Mouse (Mus musculus): ENCODE measurements around the gene Ubald2. TPM values are rescaled to one million over a fixed set of nuclear protein-coding genes. Genes with fewer than 3 reads are reported as not detected.

The Ubald2 gene
- polyA plus RNA-seq, 1 experiment: 76.4 TPM

- Histone ChIP-seq H3K27me3 (ENCODE audit: control insufficient read depth, insufficient read depth, low read length) (no peaks in the 10 kb centered on the region), H3K4me3 (ENCODE audit: control insufficient read depth, low read depth, low read length) (no peak overlapping the region), H3K27ac (ENCODE audit: control insufficient read depth, insufficient read depth, low read depth, low read length) (no peak overlapping the region), H3K4me1 (ENCODE audit: control insufficient read depth, insufficient read depth, low read length) (peaks cover 10% of the 10 kb centered on the region), H3K36me3 (ENCODE audit: control insufficient read depth, insufficient read depth, low read length) (no peaks in the 10 kb centered on the region)
- TF ChIP-seq CTCF (IDR thresholded peaks at IDR 0.05; ENCODE audit: control insufficient read depth, insufficient read depth, insufficient replicate concordance, low read depth, low read length) (no peak), POLR2A (IDR thresholded peaks at IDR 0.05; ENCODE audit: control insufficient read depth, low read depth, low read length) (0 out of 2 replicates have a peak, but pooled peaks have one; percentile 12)
Observed at GRCm38 (mm10) chr11:116436725-116437331, 2.9 kb downstream of the Ubald2 start.

GRCm38 (mm10) chr11:116437541-116437940 is 3.6 kb downstream of the Ubald2 start:
- H3K27ac ChIP-seq (ENCODE audit: control insufficient read depth, insufficient read depth, low read depth, low read length): no peak overlapping the region
- peaks cover 10% of the 10 kb centered on the region for H3K4me1 ChIP-seq (ENCODE audit: control insufficient read depth, insufficient read depth, low read length)
- H3K27me3 ChIP-seq (ENCODE audit: control insufficient read depth, insufficient read depth, low read length): no peaks in the 10 kb centered on the region
- no peaks in the 10 kb centered on the region for H3K36me3 ChIP-seq (ENCODE audit: control insufficient read depth, insufficient read depth, low read length)
- TF ChIP-seq POLR2A (IDR thresholded peaks at IDR 0.05; ENCODE audit: control insufficient read depth, low read depth, low read length) (no peak), CTCF (IDR thresholded peaks at IDR 0.05; ENCODE audit: control insufficient read depth, insufficient read depth, insufficient replicate concordance, low read depth, low read length) (no peak)
- H3K4me3 ChIP-seq (ENCODE audit: control insufficient read depth, low read depth, low read length): no peak overlapping the region

GRCm38 (mm10) chr11:116439269-116440240 is 5.7 kb downstream of the Ubald2 start:
- no peaks in the 10 kb centered on the region for H3K36me3 ChIP-seq (ENCODE audit: control insufficient read depth, insufficient read depth, low read length)
- no peak overlapping the region for H3K4me3 ChIP-seq (ENCODE audit: control insufficient read depth, low read depth, low read length)
- H3K27me3 ChIP-seq (ENCODE audit: control insufficient read depth, insufficient read depth, low read length): no peaks in the 10 kb centered on the region
- peaks cover 6% of the 10 kb centered on the region for H3K4me1 ChIP-seq (ENCODE audit: control insufficient read depth, insufficient read depth, low read length)
- H3K27ac ChIP-seq (ENCODE audit: control insufficient read depth, insufficient read depth, low read depth, low read length): no peak overlapping the region
- TF ChIP-seq CTCF (IDR thresholded peaks at IDR 0.05; ENCODE audit: control insufficient read depth, insufficient read depth, insufficient replicate concordance, low read depth, low read length) (no peak), POLR2A (IDR thresholded peaks at IDR 0.05; ENCODE audit: control insufficient read depth, low read depth, low read length) (no peak)

GRCm38 (mm10) chr11:116440408-116441068 is 6.6 kb downstream of the Ubald2 start:
- Histone ChIP-seq H3K27ac (ENCODE audit: control insufficient read depth, insufficient read depth, low read depth, low read length) (no peak overlapping the region), H3K27me3 (ENCODE audit: control insufficient read depth, insufficient read depth, low read length) (no peaks in the 10 kb centered on the region), H3K4me3 (ENCODE audit: control insufficient read depth, low read depth, low read length) (no peak overlapping the region), H3K4me1 (ENCODE audit: control insufficient read depth, insufficient read depth, low read length) (no peaks in the 10 kb centered on the region; the same call in 1 of the 2 replicates), H3K36me3 (ENCODE audit: control insufficient read depth, insufficient read depth, low read length) (no peaks in the 10 kb centered on the region)
- TF ChIP-seq POLR2A (IDR thresholded peaks at IDR 0.05; ENCODE audit: control insufficient read depth, low read depth, low read length) (no peak), CTCF (IDR thresholded peaks at IDR 0.05; ENCODE audit: control insufficient read depth, insufficient read depth, insufficient replicate concordance, low read depth, low read length) (no peak)

- no peak for TF ChIP-seq POLR2A (IDR thresholded peaks at IDR 0.05; ENCODE audit: control insufficient read depth, low read depth, low read length)
- TF ChIP-seq CTCF (IDR thresholded peaks at IDR 0.05; ENCODE audit: control insufficient read depth, insufficient read depth, insufficient replicate concordance, low read depth, low read length): no peak
- peaks cover 3% of the 10 kb centered on the region for H3K4me1 ChIP-seq (ENCODE audit: control insufficient read depth, insufficient read depth, low read length)
- H3K4me3 ChIP-seq (ENCODE audit: control insufficient read depth, low read depth, low read length): no peak overlapping the region
- H3K27me3 ChIP-seq (ENCODE audit: control insufficient read depth, insufficient read depth, low read length): no peaks in the 10 kb centered on the region
- H3K36me3 ChIP-seq (ENCODE audit: control insufficient read depth, insufficient read depth, low read length): no peaks in the 10 kb centered on the region
- no peak overlapping the region for H3K27ac ChIP-seq (ENCODE audit: control insufficient read depth, insufficient read depth, low read depth, low read length)
Observed at GRCm38 (mm10) chr11:116442129-116442866, 8.4 kb downstream of the Ubald2 start.

GRCm38 (mm10) chr11:116442867-116443177 is 8.9 kb downstream of the Ubald2 start:
- no peak overlapping the region for H3K4me3 ChIP-seq (ENCODE audit: control insufficient read depth, low read depth, low read length)
- no peaks in the 10 kb centered on the region for H3K36me3 ChIP-seq (ENCODE audit: control insufficient read depth, insufficient read depth, low read length)
- TF ChIP-seq POLR2A (IDR thresholded peaks at IDR 0.05; ENCODE audit: control insufficient read depth, low read depth, low read length): no peak
- TF ChIP-seq CTCF (IDR thresholded peaks at IDR 0.05; ENCODE audit: control insufficient read depth, insufficient read depth, insufficient replicate concordance, low read depth, low read length): no peak
- H3K4me1 ChIP-seq (ENCODE audit: control insufficient read depth, insufficient read depth, low read length): peaks cover 5% of the 10 kb centered on the region
- no peak overlapping the region for H3K27ac ChIP-seq (ENCODE audit: control insufficient read depth, insufficient read depth, low read depth, low read length)
- H3K27me3 ChIP-seq (ENCODE audit: control insufficient read depth, insufficient read depth, low read length): no peaks in the 10 kb centered on the region
